Mouse (Mus musculus) urinary bladder, postnatal 10 days (tissue): Measurements from ENCODE around the gene Tgoln1.

Experiments used
- DNase-seq: peaks from one replicate; pipeline ENCODE4 v3.0.0; 2022; ENCODE audit warnings: low spot score

The Tgoln1 gene

GRCm38 (mm10) chr6:72593914-72594313 is 22.9 kb downstream of the Tgoln1 start:
- DNase-seq: no peak

- DNase-seq: no peak
Observed at GRCm38 (mm10) chr6:72593011-72593803, 23.6 kb downstream of the Tgoln1 start.

- no peak for DNase-seq
Observed at GRCm38 (mm10) chr6:72590111-72590510, 26.7 kb downstream of the Tgoln1 start.

GRCm38 (mm10) chr6:72588307-72588706 is 28.5 kb downstream of the Tgoln1 start:
- no peak for DNase-seq

GRCm38 (mm10) chr6:72586701-72587100 is 30.1 kb downstream of the Tgoln1 start:
- DNase-seq: no peak

GRCm38 (mm10) chr6:72584154-72584553 is 32.6 kb downstream of the Tgoln1 start:
- DNase-seq: no peak

GRCm38 (mm10) chr6:72583211-72583839 is 33.5 kb downstream of the Tgoln1 start:
- DNase-seq: no peak

GRCm38 (mm10) chr6:72581625-72582382 is 35.0 kb downstream of the Tgoln1 start:
- no peak for DNase-seq

GRCm38 (mm10) chr6:72576041-72576440 is 40.8 kb downstream of the Tgoln1 start:
- DNase-seq: no peak

GRCm38 (mm10) chr6:72571826-72572225 is 45.0 kb downstream of the Tgoln1 start:
- DNase-seq: no peak

- no peak for DNase-seq
Observed at GRCm38 (mm10) chr6:72570644-72571397, 46.0 kb downstream of the Tgoln1 start.

- DNase-seq: no peak
Observed at GRCm38 (mm10) chr6:72568736-72569135, 48.1 kb downstream of the Tgoln1 start.

- DNase-seq: no peak
Observed at GRCm38 (mm10) chr6:72567508-72567907, 49.3 kb downstream of the Tgoln1 start.

GRCm38 (mm10) chr6:72566044-72566443 is 50.8 kb downstream of the Tgoln1 start:
- peak; percentile 60 for DNase-seq

- no peak for DNase-seq
Observed at GRCm38 (mm10) chr6:72565506-72565905, 51.3 kb downstream of the Tgoln1 start.

- DNase-seq: no peak
Observed at GRCm38 (mm10) chr6:72562894-72563293, 53.9 kb downstream of the Tgoln1 start.

- no peak for DNase-seq
Observed at GRCm38 (mm10) chr6:72562486-72562885, 54.3 kb downstream of the Tgoln1 start.

GRCm38 (mm10) chr6:72560801-72561200 is 56.0 kb downstream of the Tgoln1 start:
- DNase-seq: no peak
